Mouse (Mus musculus) kidney, adult 9 months (tissue): Measurements from ENCODE around the gene Csf1.
"Not testable (repeated sequence)": the region's sequence is repeated elsewhere in the genome, so short reads cannot be mapped to it uniquely, and the experiment has no call there.

Experiments
- DNase-seq: peaks from one replicate; pipeline ENCODE4 v3.0.0; 2022

Csf1 gene

GRCm38 (mm10) chr3:107748260-107748955 is 11.9 kb downstream of the Csf1 start:
- no peak for DNase-seq

- no peak for DNase-seq
Observed at GRCm38 (mm10) chr3:107746026-107746425, 14.2 kb downstream of the Csf1 start.

- peak; percentile 55 for DNase-seq
Observed at GRCm38 (mm10) chr3:107743650-107744049, 16.6 kb downstream of the Csf1 start.

- peak; percentile 43 for DNase-seq
Observed at GRCm38 (mm10) chr3:107743107-107743506, 17.2 kb downstream of the Csf1 start.

- DNase-seq, result no peak
Observed at GRCm38 (mm10) chr3:107742071-107742710, 18.1 kb downstream of the Csf1 start.

GRCm38 (mm10) chr3:107741387-107741786 is 18.9 kb downstream of the Csf1 start:
- no peak for DNase-seq

- DNase-seq, result peak; percentile 64
Observed at GRCm38 (mm10) chr3:107740578-107741207, 19.6 kb downstream of the Csf1 start.

- no peak for DNase-seq
Observed at GRCm38 (mm10) chr3:107739966-107740365, 20.3 kb downstream of the Csf1 start.

- DNase-seq, result no peak
Observed at GRCm38 (mm10) chr3:107739456-107739855, 20.8 kb downstream of the Csf1 start.

GRCm38 (mm10) chr3:107738620-107739019 is 21.6 kb downstream of the Csf1 start:
- DNase-seq, result no peak

- no peak for DNase-seq
Observed at GRCm38 (mm10) chr3:107737609-107738190, 22.6 kb downstream of the Csf1 start.

- not testable (repeated sequence) for DNase-seq
Observed at GRCm38 (mm10) chr3:107735620-107736019, 24.6 kb downstream of the Csf1 start.

- DNase-seq, result no peak
Observed at GRCm38 (mm10) chr3:107733329-107733728, 26.9 kb downstream of the Csf1 start.

GRCm38 (mm10) chr3:107730236-107730635 is 30.0 kb downstream of the Csf1 start:
- DNase-seq, result no peak

- DNase-seq, result no peak
Observed at GRCm38 (mm10) chr3:107728509-107728908, 31.8 kb downstream of the Csf1 start.

- no peak for DNase-seq
Observed at GRCm38 (mm10) chr3:107715971-107716370, 44.3 kb downstream of the Csf1 start.

- DNase-seq, result no peak
Observed at GRCm38 (mm10) chr3:107714276-107714933, 45.9 kb downstream of the Csf1 start.

GRCm38 (mm10) chr3:107712081-107712480 is 48.2 kb downstream of the Csf1 start:
- DNase-seq, result no peak

- DNase-seq, result no peak
Observed at GRCm38 (mm10) chr3:107709156-107709555, 51.1 kb downstream of the Csf1 start.

- no peak for DNase-seq
Observed at GRCm38 (mm10) chr3:107707239-107707638, 53.0 kb downstream of the Csf1 start.

GRCm38 (mm10) chr3:107706164-107706563 is 54.1 kb downstream of the Csf1 start:
- no peak for DNase-seq

GRCm38 (mm10) chr3:107704371-107704705 is 55.9 kb downstream of the Csf1 start:
- no peak for DNase-seq

GRCm38 (mm10) chr3:107703675-107704370 is 56.4 kb downstream of the Csf1 start:
- no peak for DNase-seq
